31 mouse cellular contexts compared by ENCODE assay signal in genomic region chr1:33551350-33551749, GRCm38 (mm10).
DNase-seq lines count a peak whose midpoint lies in the region; ATAC-seq and TF ChIP-seq lines count a peak whose summit lies in the region.
"Had no signal": no experiment of that assay in that cellular context is flagged by ENCODE, and none has a peak within 500 bp of the region (broad histone marks: within the 10 kb centered on the region; RNA-seq: fewer than 3 reads in every experiment).

No protein-coding gene starts in this region.

- 91% methylated on average over 9 of the region's 9 CpGs for WGBS in heart, embryonic 10.5 days
- WGBS in liver, postnatal 0 days (ENCODE audit: insufficient replicate concordance) = 83% methylated on average over 9 of the region's 9 CpGs
- WGBS in liver, embryonic 12.5 days (ENCODE audit: insufficient replicate concordance) = 86% methylated on average over 9 of the region's 9 CpGs

- H3K27ac ChIP-seq in heart, embryonic 10.5 days = no peak overlapping the region
- no peak overlapping the region; the same call in 1 of the 2 replicates for H3K27ac ChIP-seq in liver, postnatal 0 days (ENCODE audit: low read depth)
- no peak overlapping the region for H3K27ac ChIP-seq in liver, embryonic 12.5 days
- H3K27ac ChIP-seq: embryonic facial prominence, embryonic 13.5 days; hindbrain, embryonic 10.5 days; hindbrain, embryonic 15.5 days; kidney, embryonic 15.5 days; macrophage; neural tube, embryonic 12.5 days had no signal

- no peaks in the 10 kb centered on the region for H3K27me3 ChIP-seq in heart, embryonic 10.5 days (ENCODE audit: insufficient read depth, poor library complexity, severe bottlenecking)
- H3K27me3 ChIP-seq in liver, postnatal 0 days (ENCODE audit: insufficient read depth, low read length) = no peaks in the 10 kb centered on the region
- H3K27me3 ChIP-seq in liver, embryonic 12.5 days (replicated peaks) = no peaks in the 10 kb centered on the region
- H3K27me3 ChIP-seq: embryonic facial prominence, embryonic 13.5 days; hindbrain, embryonic 15.5 days; kidney, embryonic 15.5 days; neural tube, embryonic 12.5 days had no signal

- no peaks in the 10 kb centered on the region; the same call in 1 of the 2 replicates for H3K9me3 ChIP-seq in heart, embryonic 10.5 days
- H3K9me3 ChIP-seq in liver, postnatal 0 days (ENCODE audit: low read length) = no peaks in the 10 kb centered on the region
- H3K9me3 ChIP-seq in liver, embryonic 12.5 days (replicated peaks) = no peaks in the 10 kb centered on the region
- H3K9me3 ChIP-seq: embryonic facial prominence, embryonic 13.5 days; hindbrain, embryonic 15.5 days; kidney, embryonic 15.5 days; neural tube, embryonic 12.5 days had no signal

- H3K9ac ChIP-seq in liver, postnatal 0 days (replicated peaks) = no peak overlapping the region
- no peak overlapping the region for H3K9ac ChIP-seq in liver, embryonic 12.5 days
- H3K9ac ChIP-seq: embryonic facial prominence, embryonic 13.5 days; forebrain, postnatal 0 days; hindbrain, embryonic 15.5 days; kidney, embryonic 15.5 days; neural tube, embryonic 12.5 days had no signal

- peak; percentile 89 for DNase-seq in heart, adult 11 months
- no peak for DNase-seq in heart, embryonic 10.5 days (ENCODE audit: low spot score)
- DNase-seq in liver, postnatal 0 days = peak; percentile 25
- DNase-seq in B cell, adult 2 months = peak; percentile 39 to 47
- peak; percentile 24 for DNase-seq in gonadal fat pad, adult 2 months (ENCODE audit: low read depth)
- no peak for DNase-seq in embryo, embryonic 9.5 days (ENCODE audit: extremely low spot score)
- DNase-seq: adrenal gland, adult 2 months; cerebellum, adult 11-12 months; cerebellum, adult 9-11 months; embryo, embryonic 11 days; forebrain, postnatal 0 days; kidney, adult 11 months; lung, adult 18-20 months; right cerebral cortex, postnatal 4 days; thymus, postnatal 4 days had no signal

- H3K4me3 ChIP-seq in heart, embryonic 10.5 days = no peak overlapping the region
- no peak overlapping the region for H3K4me3 ChIP-seq in liver, postnatal 0 days (ENCODE audit: low read depth, low read length)
- H3K4me3 ChIP-seq in liver, embryonic 12.5 days = no peak overlapping the region
- H3K4me3 ChIP-seq: embryonic facial prominence, embryonic 13.5 days; hindbrain, embryonic 10.5 days; hindbrain, embryonic 15.5 days; kidney, embryonic 15.5 days; myocyte; neural tube, embryonic 12.5 days had no signal

- H3K4me2 ChIP-seq in liver, postnatal 0 days (ENCODE audit: low read depth, low read length) = no peak overlapping the region
- H3K4me2 ChIP-seq in liver, embryonic 12.5 days = no peak overlapping the region
- H3K4me2 ChIP-seq: embryonic facial prominence, embryonic 13.5 days; heart, embryonic 11.5 days; hindbrain, embryonic 15.5 days; kidney, embryonic 15.5 days; liver, embryonic 11.5 days; neural tube, embryonic 12.5 days had no signal

- H3K4me1 ChIP-seq in heart, embryonic 10.5 days = no peaks in the 10 kb centered on the region
- no peaks in the 10 kb centered on the region for H3K4me1 ChIP-seq in liver, postnatal 0 days (ENCODE audit: insufficient read depth)
- no peaks in the 10 kb centered on the region for H3K4me1 ChIP-seq in liver, embryonic 12.5 days
- H3K4me1 ChIP-seq: embryonic facial prominence, embryonic 13.5 days; hindbrain, embryonic 10.5 days; hindbrain, embryonic 15.5 days; kidney, embryonic 15.5 days; neural tube, embryonic 12.5 days had no signal

- TF ChIP-seq CTCF in liver, postnatal 0 days (IDR thresholded peaks at IDR 0.05; ENCODE audit: low read depth) = no peak

- H3K36me3 ChIP-seq in heart, embryonic 10.5 days = no peaks in the 10 kb centered on the region
- no peaks in the 10 kb centered on the region for H3K36me3 ChIP-seq in liver, postnatal 0 days (replicated peaks; ENCODE audit: insufficient read depth, low read length)
- peaks cover 4% of the 10 kb centered on the region; the same call in 1 of the 2 replicates for H3K36me3 ChIP-seq in liver, embryonic 12.5 days
- H3K36me3 ChIP-seq: embryonic facial prominence, embryonic 13.5 days; hindbrain, embryonic 10.5 days; hindbrain, embryonic 15.5 days; kidney, embryonic 15.5 days; neural tube, embryonic 12.5 days had no signal

- no peak for TF ChIP-seq EP300 in liver, postnatal 0 days (IDR thresholded peaks at IDR 0.05; ENCODE audit: low read depth)

- peak; percentile 29; the same call in 1 of the 2 replicates for ATAC-seq in liver, postnatal 0 days
- ATAC-seq in liver, embryonic 12.5 days = no peak
- no peak for ATAC-seq in granulocyte monocyte progenitor cell, adult 5-6 weeks (replicated peaks; ENCODE audit: poor library complexity, severe bottlenecking)
- ATAC-seq: activated CD4-positive, CD25-positive, alpha-beta regulatory T cell, adult 4 months; CD4-positive, CD25-positive, alpha-beta regulatory T cell, adult 4 months; forebrain, postnatal 0 days; inflammation-experienced regulatory T-cells, adult 6 months; lung, postnatal 0 days; midbrain, embryonic 16.5 days had no signal

Comparison
In these comparisons a context has a peak if more than half of its experiments do, and no peak if none do; other contexts are left out.
1. DNase-seq: peak in heart, adult 11 months (single experiment), liver, postnatal 0 days (single experiment), B cell, adult 2 months (2 of 2) and gonadal fat pad, adult 2 months (single experiment); none in heart, embryonic 10.5 days (single experiment) and embryo, embryonic 9.5 days (single experiment).